Mouse (Mus musculus) cerebellum, postnatal 14 days (tissue): ENCODE measurements at regions not wholly inside any gene's neighbourhood (a gene's known extent, or its start where the extent isn't known, plus 50 kb on each side); places are given as distances from the start of the nearest gene placed in this dataset.

ENCODE experiments used
- DNase-seq, 2 experiments: peaks; one replicate each; pipeline ENCODE4 v3.0.0; 2021; ENCODE audit warnings: mixed read lengths in 2 of 2

- DNase-seq = no peak
Measured at GRCm38 (mm10) chr5:17208554-17209283, 164.3 kb upstream of the Speer4f2 start.

- no peak for DNase-seq
Measured at GRCm38 (mm10) chr5:17210723-17211245, 162.2 kb upstream of the Speer4f2 start.

- DNase-seq = peak in 1 of 2 experiments; percentile 3
Measured at GRCm38 (mm10) chr5:17223542-17223941, 149.4 kb upstream of the Speer4f2 start.

- peak; percentile 14 to 23 for DNase-seq
Measured at GRCm38 (mm10) chr5:17247732-17248606, 125.0 kb upstream of the Speer4f2 start.

- DNase-seq = no peak
Measured at GRCm38 (mm10) chr5:17260541-17261325, 112.2 kb upstream of the Speer4f2 start.

GRCm38 (mm10) chr5:17262126-17262525 lies 110.9 kb upstream of the Speer4f2 start:
- no peak for DNase-seq

- no peak for DNase-seq
Measured at GRCm38 (mm10) chr5:17271153-17271552, 101.8 kb upstream of the Speer4f2 start.

GRCm38 (mm10) chr5:17271722-17272479 lies 101.1 kb upstream of the Speer4f2 start:
- no peak for DNase-seq

- DNase-seq = no peak
Measured at GRCm38 (mm10) chr5:17275346-17275745, 97.6 kb upstream of the Speer4f2 start.

GRCm38 (mm10) chr5:17276782-17277578 lies 96.0 kb upstream of the Speer4f2 start:
- no peak for DNase-seq

GRCm38 (mm10) chr5:17280203-17280602 lies 92.8 kb upstream of the Speer4f2 start:
- DNase-seq = no peak

GRCm38 (mm10) chr5:17280951-17281350 lies 92.0 kb upstream of the Speer4f2 start:
- DNase-seq = no peak

- DNase-seq = no peak
Measured at GRCm38 (mm10) chr5:17289028-17289427, 84.0 kb upstream of the Speer4f2 start.

- DNase-seq = no peak
Measured at GRCm38 (mm10) chr5:17292559-17292958, 80.4 kb upstream of the Speer4f2 start.

GRCm38 (mm10) chr5:17296571-17297035 lies 76.4 kb upstream of the Speer4f2 start:
- DNase-seq = no peak

- DNase-seq = no peak
Measured at GRCm38 (mm10) chr5:17299846-17300245, 73.1 kb upstream of the Speer4f2 start.

GRCm38 (mm10) chr5:17321501-17321900 lies 51.5 kb upstream of the Speer4f2 start:
- DNase-seq = no peak
